Mouse (Mus musculus): ENCODE data around the gene Ube2e2.
"Not testable (repeated sequence)": the region's sequence is repeated elsewhere in the genome, so short reads cannot be mapped to it uniquely, and the experiment has no call there.

Gene Ube2e2

GRCm38 (mm10) chr14:18731154-18731553 is 162.9 kb downstream of the Ube2e2 start:
- DNase-seq (ENCODE audit: low spot score): no peak

GRCm38 (mm10) chr14:18720601-18721591 is 173.2 kb downstream of the Ube2e2 start:
- no peak for DNase-seq (ENCODE audit: low spot score)

GRCm38 (mm10) chr14:18716970-18717369 is 177.1 kb downstream of the Ube2e2 start:
- DNase-seq (ENCODE audit: low spot score): no peak

GRCm38 (mm10) chr14:18715529-18715928 is 178.5 kb downstream of the Ube2e2 start:
- no peak for DNase-seq (ENCODE audit: low spot score)

- DNase-seq (ENCODE audit: low spot score): no peak
These were observed 196.3 kb downstream of the Ube2e2 start for GRCm38 (mm10) chr14:18697662-18698225.

GRCm38 (mm10) chr14:18696418-18696817 is 197.6 kb downstream of the Ube2e2 start:
- not testable (repeated sequence) for DNase-seq (ENCODE audit: low spot score)

- peak; percentile 32 for DNase-seq (ENCODE audit: low spot score)
These were observed 215.8 kb downstream of the Ube2e2 start for GRCm38 (mm10) chr14:18678121-18678836.

- DNase-seq (ENCODE audit: low spot score): no peak
These were observed 223.4 kb downstream of the Ube2e2 start for GRCm38 (mm10) chr14:18670712-18671111.

- DNase-seq (ENCODE audit: low spot score): no peak
These were observed 224.6 kb downstream of the Ube2e2 start for GRCm38 (mm10) chr14:18669301-18669935.

GRCm38 (mm10) chr14:18668309-18668708 is 225.8 kb downstream of the Ube2e2 start:
- DNase-seq (ENCODE audit: low spot score): not testable (repeated sequence)

GRCm38 (mm10) chr14:18667755-18668154 is 226.3 kb downstream of the Ube2e2 start:
- DNase-seq (ENCODE audit: low spot score): no peak

GRCm38 (mm10) chr14:18666251-18666650 is 227.8 kb downstream of the Ube2e2 start:
- no peak for DNase-seq (ENCODE audit: low spot score)

GRCm38 (mm10) chr14:18665267-18666024 is 228.6 kb downstream of the Ube2e2 start:
- DNase-seq (ENCODE audit: low spot score): no peak

GRCm38 (mm10) chr14:18663666-18664065 is 230.4 kb downstream of the Ube2e2 start:
- DNase-seq (ENCODE audit: low spot score): no peak

GRCm38 (mm10) chr14:18657777-18658753 is 236.0 kb downstream of the Ube2e2 start:
- DNase-seq (ENCODE audit: low spot score): no peak

GRCm38 (mm10) chr14:18649123-18649675 is 244.9 kb downstream of the Ube2e2 start:
- DNase-seq (ENCODE audit: low spot score): no peak

GRCm38 (mm10) chr14:18641656-18642055 is 252.4 kb downstream of the Ube2e2 start:
- no peak for DNase-seq (ENCODE audit: low spot score)

GRCm38 (mm10) chr14:18638753-18639456 is 255.2 kb downstream of the Ube2e2 start:
- DNase-seq (ENCODE audit: low spot score): no peak

- DNase-seq (ENCODE audit: low spot score): no peak
These were observed 256.3 kb downstream of the Ube2e2 start for GRCm38 (mm10) chr14:18637739-18638138.

Measured in ovary, postnatal 14 days (tissue).